Mouse (Mus musculus) midbrain, embryonic 15.5 days (tissue): ENCODE measurements at regions not wholly inside any gene's neighbourhood (a gene's known extent, or its start where the extent isn't known, plus 50 kb on each side); places are given as distances from the start of the nearest gene placed in this dataset.
A peak's percentile ranks its signal among the peaks of the same experiment; 100 is the strongest.

Experiments
- ATAC-seq: fragments of 200-750 bp; cut with Nextera tagmentation; replicated peaks from 2 replicates; pipeline ENCODE4 v1.8.0; 2017; ENCODE audit warnings: moderate TSS enrichment
- H3K27ac ChIP-seq: fragments of 300-500 bp; sonication (generic); 2 replicates; pipeline ENCODE4 v1.5.1; 2015; ENCODE audit warnings: mild to moderate bottlenecking, inconsistent platforms
- H3K27me3 ChIP-seq: fragments of 300-500 bp; sonication (generic); replicated peaks from 2 replicates; pipeline ENCODE4 v1.6.1; 2015; ENCODE audit warnings: inconsistent platforms
- H3K36me3 ChIP-seq: fragments of 300-500 bp; sonication (generic); replicated peaks from 2 replicates; pipeline ENCODE4 v1.6.1; 2015; ENCODE audit warnings: inconsistent platforms
- H3K4me1 ChIP-seq: fragments of 300-500 bp; sonication (generic); 2 replicates; pipeline ENCODE4 v1.6.1; 2015; ENCODE audit warnings: inconsistent platforms
- H3K4me2 ChIP-seq: fragments of 300-500 bp; sonication (generic); 2 replicates; pipeline ENCODE4 v1.6.1; 2015; ENCODE audit warnings: inconsistent platforms, mild to moderate bottlenecking, moderate library complexity
- H3K4me3 ChIP-seq: fragments of 300-500 bp; sonication (generic); 2 replicates; pipeline ENCODE4 v1.5.1; 2015; ENCODE audit warnings: mild to moderate bottlenecking, inconsistent platforms
- H3K9ac ChIP-seq: fragments of 300-500 bp; sonication (generic); 2 replicates; pipeline ENCODE4 v1.6.1; 2015; ENCODE audit warnings: mild to moderate bottlenecking, inconsistent platforms
- H3K9me3 ChIP-seq: fragments of 300-500 bp; sonication (generic); 2 replicates; pipeline ENCODE4 v1.6.1; 2016; ENCODE audit warnings: inconsistent platforms
- whole genome bisulfite sequencing: fragments of 180-500 bp; shearing (Covaris S2); methylation state at CpG from one replicate; pipeline ENCODE4 v1.1.7; 2015; ENCODE audit warnings: mixed read lengths; 5-methylcytosine and 5-hydroxymethylcytosine counted together

DNA sequence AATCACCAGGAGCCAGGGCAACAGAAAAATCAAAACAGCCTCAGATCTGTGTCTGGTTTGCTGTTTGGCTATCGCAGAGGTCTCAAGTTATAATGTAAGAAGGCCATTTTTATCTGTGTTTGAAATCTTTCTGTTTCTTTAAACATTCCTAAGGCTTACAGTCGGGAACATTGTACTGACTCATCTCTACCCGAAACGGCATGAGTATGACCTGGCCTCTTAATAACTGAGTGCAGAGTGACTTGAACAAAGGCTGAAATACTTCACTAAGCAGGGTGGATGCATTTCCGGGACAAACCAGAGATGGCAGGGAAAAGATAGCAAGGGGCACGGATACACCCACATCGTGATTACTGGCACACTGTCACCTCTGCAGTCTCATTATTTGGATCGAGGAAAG lies 355.1 kb downstream of the Nedd1 start:
- Histone ChIP-seq H3K4me2 (no peak overlapping the region), H3K36me3 (no peaks in the 10 kb centered on the region), H3K9ac (no peak overlapping the region), H3K27ac (no peak overlapping the region), H3K27me3 (no peaks in the 10 kb centered on the region), H3K9me3 (no peaks in the 10 kb centered on the region), H3K4me1 (no peaks in the 10 kb centered on the region), H3K4me3 (no peak overlapping the region)
- no peak for ATAC-seq
- 77% methylated on average over 8 of the region's 8 CpGs for WGBS

- no peak overlapping the region for H3K4me2 ChIP-seq
- no peak overlapping the region for H3K4me3 ChIP-seq
- H3K4me1 ChIP-seq: no peaks in the 10 kb centered on the region
- no peak for ATAC-seq
- H3K27ac ChIP-seq: no peak overlapping the region
- no peaks in the 10 kb centered on the region for H3K9me3 ChIP-seq
- H3K9ac ChIP-seq: no peak overlapping the region
- no peaks in the 10 kb centered on the region for H3K36me3 ChIP-seq
- no peaks in the 10 kb centered on the region for H3K27me3 ChIP-seq
- WGBS: 42% methylated on average over 3 of the region's 3 CpGs
These were observed 365.5 kb downstream of the Nedd1 start for GRCm38 (mm10) chr10:92356738-92357137.

DNA sequence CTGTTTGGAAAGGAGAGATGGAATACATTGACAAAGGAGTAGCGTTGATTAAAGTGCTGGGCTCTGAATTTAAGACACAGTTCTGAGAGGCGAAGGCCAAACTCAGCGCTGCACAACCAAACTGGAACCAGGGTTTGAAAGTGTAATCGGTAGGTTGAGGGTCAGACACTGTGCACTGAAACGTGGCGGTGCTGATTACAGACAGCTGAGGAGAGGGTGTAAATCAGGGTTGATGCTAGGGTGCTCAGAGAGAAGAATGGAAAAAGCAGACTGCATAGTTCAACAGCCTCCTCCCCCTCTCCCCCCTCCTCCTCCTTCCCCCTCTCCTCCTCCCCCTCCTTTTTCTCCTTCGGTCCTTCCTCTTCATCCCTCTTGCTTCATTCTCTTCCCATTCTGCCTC lies 373.2 kb downstream of the Nedd1 start:
- no peak overlapping the region for H3K4me2 ChIP-seq
- no peaks in the 10 kb centered on the region for H3K27me3 ChIP-seq
- no peaks in the 10 kb centered on the region for H3K9me3 ChIP-seq
- H3K4me3 ChIP-seq: no peak overlapping the region
- H3K4me1 ChIP-seq: no peaks in the 10 kb centered on the region
- ATAC-seq: no peak
- 71% methylated on average over 7 of the region's 7 CpGs for WGBS
- no peaks in the 10 kb centered on the region for H3K36me3 ChIP-seq
- no peak overlapping the region for H3K9ac ChIP-seq
- no peak overlapping the region for H3K27ac ChIP-seq

- H3K4me3 ChIP-seq: no peak overlapping the region
- H3K4me1 ChIP-seq: no peaks in the 10 kb centered on the region
- no peaks in the 10 kb centered on the region for H3K27me3 ChIP-seq
- no peaks in the 10 kb centered on the region for H3K36me3 ChIP-seq
- no peak overlapping the region for H3K27ac ChIP-seq
- 46% methylated on average over 10 of the region's 10 CpGs for WGBS
- H3K4me2 ChIP-seq: no peak overlapping the region
- no peak overlapping the region for H3K9ac ChIP-seq
- ATAC-seq: no peak
- no peaks in the 10 kb centered on the region for H3K9me3 ChIP-seq
These were observed 374.1 kb downstream of the Nedd1 start for GRCm38 (mm10) chr10:92347960-92348675.

GRCm38 (mm10) chr10:92339671-92340070 lies 382.5 kb downstream of the Nedd1 start:
- 93% methylated on average over 2 of the region's 2 CpGs for WGBS
- no peak overlapping the region for H3K4me2 ChIP-seq
- H3K9me3 ChIP-seq: no peaks in the 10 kb centered on the region
- H3K27me3 ChIP-seq: no peaks in the 10 kb centered on the region
- H3K36me3 ChIP-seq: no peaks in the 10 kb centered on the region
- H3K9ac ChIP-seq: no peak overlapping the region
- no peak overlapping the region for H3K4me3 ChIP-seq
- ATAC-seq: no peak
- no peaks in the 10 kb centered on the region for H3K4me1 ChIP-seq
- H3K27ac ChIP-seq: no peak overlapping the region

GRCm38 (mm10) chr10:92336949-92337348 lies 385.3 kb downstream of the Nedd1 start:
- ATAC-seq: no peak
- Histone ChIP-seq H3K27me3 (no peaks in the 10 kb centered on the region), H3K27ac (no peak overlapping the region), H3K36me3 (no peaks in the 10 kb centered on the region), H3K9ac (no peak overlapping the region), H3K9me3 (no peaks in the 10 kb centered on the region), H3K4me3 (no peak overlapping the region), H3K4me2 (no peak overlapping the region), H3K4me1 (peaks cover 16% of the 10 kb centered on the region)
- 86% methylated on average over 2 of the region's 2 CpGs for WGBS

DNA sequence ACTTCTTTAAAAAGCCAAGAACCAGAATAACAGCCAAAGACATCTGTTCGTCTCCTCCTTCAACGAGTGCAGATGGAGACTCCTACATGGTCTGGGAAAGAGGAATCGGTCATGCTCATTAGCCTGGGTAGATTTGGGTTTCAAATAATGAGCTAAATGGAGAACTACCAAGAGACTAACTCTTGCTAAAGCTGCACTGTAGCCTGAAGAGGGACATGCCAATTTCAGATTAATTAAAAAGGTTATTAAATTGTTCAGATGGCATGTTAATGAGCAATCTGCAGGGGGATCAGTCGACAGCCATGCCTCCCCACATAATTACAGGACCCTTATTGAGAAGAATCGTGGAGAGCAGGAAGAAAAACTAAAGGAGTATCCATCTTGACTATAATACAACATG lies 386.1 kb downstream of the Nedd1 start:
- no peak overlapping the region for H3K4me3 ChIP-seq
- WGBS: 43% methylated on average over 5 of the region's 5 CpGs
- peaks cover 16% of the 10 kb centered on the region for H3K4me1 ChIP-seq
- H3K9ac ChIP-seq: no peak overlapping the region
- no peak overlapping the region for H3K4me2 ChIP-seq
- no peak for ATAC-seq
- no peaks in the 10 kb centered on the region for H3K36me3 ChIP-seq
- no peak overlapping the region for H3K27ac ChIP-seq
- no peaks in the 10 kb centered on the region for H3K9me3 ChIP-seq
- no peaks in the 10 kb centered on the region for H3K27me3 ChIP-seq

DNA sequence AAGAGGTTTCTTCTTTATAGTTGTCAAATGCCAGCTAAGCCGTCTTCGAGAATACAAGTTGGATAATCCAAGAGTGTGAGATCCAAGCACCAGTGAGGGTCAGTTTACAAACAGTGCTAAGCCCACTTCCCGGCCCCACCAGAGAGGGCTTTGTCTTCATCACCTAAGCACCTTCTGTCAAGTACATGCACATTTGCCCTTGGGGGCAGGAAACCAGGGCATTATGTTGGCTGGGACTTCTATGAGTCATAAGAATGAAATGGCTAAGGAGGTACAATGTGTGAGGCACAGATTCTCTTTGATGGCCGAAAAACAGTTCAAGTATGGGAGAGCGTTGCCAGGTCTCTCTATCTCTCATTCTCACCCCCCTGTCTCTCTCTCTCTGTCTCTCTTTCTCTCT lies 387.1 kb downstream of the Nedd1 start:
- H3K9me3 ChIP-seq: no peaks in the 10 kb centered on the region
- 73% methylated on average over 5 of the region's 5 CpGs for WGBS
- no peaks in the 10 kb centered on the region for H3K27me3 ChIP-seq
- no peak for ATAC-seq
- no peak overlapping the region for H3K9ac ChIP-seq
- H3K27ac ChIP-seq: no peak overlapping the region
- peaks cover 16% of the 10 kb centered on the region for H3K4me1 ChIP-seq
- H3K4me2 ChIP-seq: no peak overlapping the region
- H3K36me3 ChIP-seq: no peaks in the 10 kb centered on the region
- no peak overlapping the region for H3K4me3 ChIP-seq

GRCm38 (mm10) chr10:92333869-92334268 lies 388.4 kb downstream of the Nedd1 start:
- Histone ChIP-seq H3K9ac (no peak overlapping the region), H3K4me2 (no peak overlapping the region), H3K27me3 (no peaks in the 10 kb centered on the region), H3K4me1 (peaks cover 16% of the 10 kb centered on the region), H3K9me3 (no peaks in the 10 kb centered on the region), H3K36me3 (no peaks in the 10 kb centered on the region), H3K27ac (peak overlapping the region; percentile 60; the same call in 1 of the 2 replicates), H3K4me3 (no peak overlapping the region)
- WGBS: 23% methylated on average over 6 of the region's 6 CpGs
- no peak for ATAC-seq

GRCm38 (mm10) chr10:92333042-92333774 lies 389.0 kb downstream of the Nedd1 start:
- Histone ChIP-seq H3K27ac (peak overlapping the region; percentile 60), H3K36me3 (no peaks in the 10 kb centered on the region), H3K9ac (no peak overlapping the region), H3K4me1 (peaks cover 16% of the 10 kb centered on the region), H3K4me2 (no peak overlapping the region), H3K27me3 (no peaks in the 10 kb centered on the region), H3K9me3 (no peaks in the 10 kb centered on the region), H3K4me3 (no peak overlapping the region)
- ATAC-seq: peak; percentile 77; the same call in 1 of the 2 replicates
- 11% methylated on average over 3 of the region's 3 CpGs for WGBS

DNA sequence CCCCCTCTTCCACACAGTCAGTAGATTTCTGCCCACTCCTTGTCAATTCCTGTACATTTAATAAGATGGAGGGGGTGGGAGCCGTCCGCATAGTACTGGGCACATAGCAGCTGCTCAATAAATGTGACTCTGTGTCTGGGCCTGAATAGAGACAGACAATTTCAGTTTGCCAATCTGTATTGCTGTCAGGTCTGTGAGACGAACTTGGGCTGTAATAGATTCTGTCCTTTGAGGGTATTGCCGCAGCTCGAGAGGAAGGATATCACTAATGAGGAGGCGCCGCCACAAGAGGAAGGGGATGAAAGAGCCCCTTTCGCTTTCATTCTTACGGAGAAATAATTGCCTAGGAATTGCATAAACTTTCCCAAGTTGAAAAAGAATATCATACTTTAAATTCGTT lies 392.1 kb downstream of the Nedd1 start:
- no peak overlapping the region for H3K4me3 ChIP-seq
- H3K27me3 ChIP-seq: no peaks in the 10 kb centered on the region
- WGBS: 58% methylated on average over 10 of the region's 10 CpGs
- no peaks in the 10 kb centered on the region for H3K9me3 ChIP-seq
- ATAC-seq: peak; percentile 56
- peaks cover 21% of the 10 kb centered on the region for H3K4me1 ChIP-seq
- H3K4me2 ChIP-seq: no peak overlapping the region
- H3K36me3 ChIP-seq: no peaks in the 10 kb centered on the region
- no peak overlapping the region for H3K9ac ChIP-seq
- no peak overlapping the region for H3K27ac ChIP-seq

- no peaks in the 10 kb centered on the region for H3K36me3 ChIP-seq
- H3K4me3 ChIP-seq: no peak overlapping the region
- H3K9me3 ChIP-seq: no peaks in the 10 kb centered on the region
- WGBS: 94% methylated on average over 1 of the region's 1 CpGs
- H3K4me1 ChIP-seq: peaks cover 21% of the 10 kb centered on the region
- H3K4me2 ChIP-seq: no peak overlapping the region
- H3K9ac ChIP-seq: no peak overlapping the region
- H3K27me3 ChIP-seq: no peaks in the 10 kb centered on the region
- H3K27ac ChIP-seq: no peak overlapping the region
- no peak for ATAC-seq
These were observed 392.6 kb downstream of the Nedd1 start for GRCm38 (mm10) chr10:92329661-92330060.
